Mouse (Mus musculus) T-cell, adult 2 months (primary cell): Measurements from ENCODE around the gene Ednra.

Experiments used
- DNase-seq: peaks from one replicate; pipeline ENCODE4 v3.0.0; 2022; ENCODE audit warnings: low spot score

Ednra gene

DNA sequence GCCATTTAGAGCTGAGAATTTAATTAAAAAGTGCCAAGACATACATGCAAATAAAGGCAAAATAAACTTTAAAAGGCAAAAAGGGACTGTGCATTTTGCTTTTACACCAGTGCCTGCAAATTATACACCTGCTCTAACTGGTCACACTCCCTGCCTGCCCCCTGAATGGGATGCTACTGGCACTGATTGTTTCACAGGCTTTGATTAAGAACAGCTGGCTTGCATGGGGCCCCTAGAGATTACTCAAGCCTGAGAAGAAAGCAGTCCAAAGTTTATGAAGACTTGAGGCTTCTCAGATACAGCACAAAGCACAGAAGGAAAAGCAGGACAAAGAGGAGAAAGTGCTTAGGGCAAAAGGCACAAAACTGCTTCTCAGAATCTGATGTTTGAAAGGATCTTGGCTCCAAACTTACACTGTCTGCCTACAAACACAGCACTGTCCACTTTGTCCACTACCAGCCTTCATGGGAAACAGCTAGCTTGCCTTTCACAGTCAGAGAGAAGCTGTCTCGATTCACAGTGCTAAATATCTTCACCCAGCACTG lies 73.5 kb downstream of the Ednra start:
- no peak for DNase-seq

DNA sequence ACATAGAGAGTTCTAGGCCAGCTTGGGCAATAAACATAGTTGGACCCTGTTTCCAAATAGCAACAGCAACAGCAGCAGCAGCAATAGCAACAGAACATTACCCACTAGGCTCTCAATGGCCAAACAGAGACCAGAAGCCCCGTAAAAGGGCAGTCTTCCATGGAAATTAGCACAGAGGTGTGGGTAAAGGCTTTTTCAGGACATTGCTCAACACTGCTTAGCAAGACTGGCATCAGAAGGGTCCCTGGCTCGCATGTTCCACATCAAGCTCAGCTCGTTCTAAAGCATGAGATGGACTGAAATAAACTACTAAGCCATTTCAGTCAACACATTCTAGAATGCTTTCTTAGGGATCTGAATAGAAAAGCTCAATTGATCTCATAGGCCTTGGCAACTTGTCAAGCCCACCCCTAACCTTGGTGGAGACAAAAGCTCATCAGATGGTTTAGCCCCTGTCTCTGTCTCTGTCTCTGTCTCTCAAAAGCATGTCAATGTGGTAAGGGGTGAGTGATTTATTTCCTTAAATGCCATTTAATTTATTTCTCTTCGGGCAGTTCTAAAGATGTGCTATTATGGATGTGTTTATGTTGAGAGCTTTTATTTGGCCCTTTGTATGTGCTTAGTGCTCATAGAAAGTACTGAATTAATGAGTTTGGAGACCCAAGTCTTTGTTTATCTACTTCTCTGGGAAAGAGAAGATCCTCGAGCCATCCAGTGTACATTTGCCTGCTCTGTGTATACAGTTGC lies 84.0 kb downstream of the Ednra start:
- DNase-seq: no peak

DNA sequence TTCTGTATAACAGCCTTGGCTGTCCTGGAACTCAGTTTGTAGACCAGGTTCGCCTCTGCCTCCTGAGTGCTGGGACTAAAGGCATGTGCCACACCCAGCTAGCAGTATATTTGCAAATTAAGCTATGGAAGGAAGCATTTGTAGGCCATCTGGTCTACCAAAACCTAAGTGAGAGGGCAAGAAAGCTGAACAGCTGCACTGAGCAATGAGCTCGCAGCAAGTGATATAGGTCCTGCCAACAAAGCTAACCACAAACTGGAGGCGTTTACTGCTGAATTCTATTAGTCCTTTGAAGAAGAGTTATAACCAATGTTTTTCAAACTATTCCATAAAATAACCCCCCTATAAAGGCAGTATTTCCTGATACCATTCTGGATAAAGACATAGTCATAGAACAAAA lies 86.7 kb downstream of the Ednra start:
- no peak for DNase-seq

DNA sequence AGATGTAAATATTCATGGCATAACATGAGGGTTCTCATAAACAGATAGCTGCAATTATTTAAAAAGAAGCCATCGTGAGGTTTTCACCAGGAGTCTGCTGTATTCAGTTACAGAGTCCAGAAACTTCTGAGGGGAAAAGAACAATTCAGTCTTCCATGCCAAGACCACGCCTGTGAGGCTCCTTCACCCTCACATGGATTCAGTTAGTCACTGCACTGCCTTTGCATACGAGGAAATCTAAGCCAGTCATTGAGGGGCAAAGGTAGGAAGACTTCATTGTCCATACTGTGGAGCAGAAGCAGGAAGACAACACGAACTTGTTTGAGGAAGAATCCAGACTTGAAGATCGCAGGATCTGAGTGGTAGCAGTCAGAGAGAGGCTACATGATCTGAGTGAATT lies 90.2 kb downstream of the Ednra start:
- no peak for DNase-seq

DNA sequence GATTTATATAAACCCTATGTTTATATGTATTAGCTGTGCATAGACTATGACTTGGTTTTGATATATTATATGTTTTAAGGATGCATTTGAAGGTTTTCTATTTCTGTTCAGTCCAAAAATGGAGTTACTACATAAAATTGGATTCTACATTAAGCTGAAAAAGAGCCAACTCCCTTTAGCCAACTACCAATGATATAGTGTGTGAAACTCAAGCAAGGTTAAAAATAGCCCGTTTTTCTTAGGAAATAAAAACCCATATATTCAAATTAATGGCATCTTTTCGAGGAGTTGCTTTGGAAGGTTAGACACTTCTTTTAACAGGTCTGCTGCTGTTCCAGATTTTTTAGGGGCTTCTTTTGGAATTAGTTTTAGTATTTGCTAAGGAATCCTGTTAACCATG lies 91.1 kb downstream of the Ednra start:
- DNase-seq: no peak

DNA sequence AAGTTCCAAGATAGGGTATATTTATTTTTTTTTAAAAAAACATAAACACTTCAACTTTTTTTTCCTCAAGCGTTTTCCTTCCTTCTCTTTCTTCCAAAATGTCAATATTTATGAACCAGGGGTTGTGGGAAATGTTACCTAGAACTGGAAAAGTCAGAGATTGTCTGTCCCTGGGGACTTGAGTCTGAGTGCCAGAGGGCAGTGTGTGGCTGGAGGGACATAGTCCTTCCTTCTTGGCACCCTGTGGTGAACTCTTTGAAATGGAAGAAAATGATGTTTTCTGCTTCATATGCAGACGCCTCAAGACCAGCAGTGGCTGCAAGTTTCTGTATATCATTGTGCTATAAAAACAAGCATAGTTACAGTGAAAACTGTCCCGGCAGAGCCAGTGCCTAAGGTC lies 93.6 kb downstream of the Ednra start:
- no peak for DNase-seq

DNA sequence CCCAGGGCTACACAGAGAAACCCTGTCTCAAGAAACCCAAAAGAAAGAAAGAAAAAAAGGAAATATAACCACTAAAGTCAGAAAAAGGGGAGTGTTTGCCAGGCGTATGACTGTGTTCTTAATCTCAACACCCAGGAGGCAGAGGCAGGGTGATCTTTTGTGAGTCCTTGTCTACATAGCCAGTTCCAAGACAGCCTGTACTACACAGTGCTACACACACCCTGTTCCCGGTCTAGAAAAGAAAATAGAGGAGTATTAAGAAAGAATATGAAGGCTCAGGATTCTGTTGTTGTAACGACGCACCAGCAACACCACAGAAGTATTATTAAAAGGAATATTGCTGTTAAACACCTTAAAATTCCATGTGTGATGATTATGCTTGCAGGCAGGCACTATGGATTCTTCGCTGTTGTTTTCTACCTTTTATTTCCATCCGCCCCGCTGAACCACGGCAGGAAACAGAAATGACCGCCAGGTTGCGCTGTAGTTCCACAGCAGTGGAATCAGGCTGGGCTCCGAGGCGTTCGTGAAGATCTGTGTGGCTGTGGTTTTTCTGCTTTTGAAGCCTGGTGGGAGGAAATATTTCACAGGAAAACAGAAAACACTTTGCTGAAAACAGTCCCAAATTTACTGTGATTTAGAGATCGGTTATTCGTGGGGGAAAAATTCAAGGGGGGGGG lies 94.3 kb downstream of the Ednra start:
- peak; percentile 68 for DNase-seq

DNA sequence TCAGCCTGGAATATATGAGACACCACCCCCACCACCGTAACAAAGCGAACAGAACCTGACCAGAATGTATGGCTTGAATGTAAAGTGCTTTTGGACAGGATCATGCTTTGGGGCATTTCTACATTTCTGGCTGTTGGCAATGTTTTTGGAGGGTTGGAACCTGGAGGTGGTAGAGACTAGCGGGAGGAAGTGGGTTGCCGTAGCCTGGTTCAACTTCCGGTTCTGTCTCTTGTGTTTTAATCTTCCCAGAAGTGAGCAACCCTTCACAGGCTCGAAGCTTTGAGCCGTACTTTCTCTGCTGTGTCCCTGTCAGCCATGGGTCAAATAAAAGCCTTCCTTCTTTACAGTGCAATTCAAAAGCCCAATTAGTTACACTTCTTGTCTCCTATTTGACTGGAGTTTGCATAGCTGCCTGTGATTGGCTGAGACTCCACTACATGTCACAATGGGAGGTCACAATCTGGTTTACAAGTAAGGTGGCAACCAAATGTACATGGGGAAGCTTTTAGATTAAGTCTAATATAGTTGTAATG lies 100.5 kb downstream of the Ednra start:
- DNase-seq: no peak

DNA sequence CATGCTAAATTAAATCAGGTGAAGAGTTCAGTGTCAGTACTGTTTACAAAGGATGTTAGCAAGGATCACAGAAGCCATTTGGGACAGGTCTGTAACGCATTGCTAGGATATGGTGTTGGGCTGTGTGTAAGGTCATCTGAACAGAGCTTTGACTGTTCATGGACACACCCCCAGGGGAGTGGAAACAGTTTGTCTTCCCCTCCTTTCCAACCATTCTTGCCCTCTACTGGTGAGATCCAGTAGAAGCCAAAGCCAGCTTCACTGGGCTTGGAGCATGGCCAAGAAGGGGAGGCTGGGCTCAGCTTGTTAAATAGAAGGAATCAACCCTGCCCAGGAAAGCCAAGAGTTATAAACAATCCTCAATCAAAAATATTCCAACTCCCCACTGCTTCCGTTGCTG lies 106.3 kb downstream of the Ednra start:
- no peak for DNase-seq
